Mouse (Mus musculus) heart, embryonic 12.5 days (tissue): ENCODE measurements around the gene Pdzd8. TPM values are rescaled to one million over a fixed set of nuclear protein-coding genes. Genes with fewer than 3 reads are reported as not detected.
A peak's percentile ranks its signal among the peaks of the same experiment; 100 is the strongest.

Experiments
- ATAC-seq: fragments of 200-750 bp; cut with Nextera tagmentation; 2 replicates; pipeline ENCODE4 v1.8.0; 2017; ENCODE audit warnings: moderate TSS enrichment, moderate library complexity; ENCODE audit not compliant: insufficient number of reproducible peaks, low FRiP score
- H3K27ac ChIP-seq: fragments of 300-500 bp; sonication (generic); 2 replicates; pipeline ENCODE4 v1.5.1; 2016; ENCODE audit warnings: mild to moderate bottlenecking, moderate library complexity; ENCODE audit not compliant: poor library complexity, severe bottlenecking
- H3K27me3 ChIP-seq: fragments of 300-500 bp; sonication (generic); replicated peaks from 2 replicates; pipeline ENCODE4 v1.6.1; 2016; ENCODE audit warnings: mild to moderate bottlenecking, moderate library complexity
- H3K36me3 ChIP-seq: fragments of 300-500 bp; sonication (generic); 2 replicates; pipeline ENCODE4 v1.6.1; 2016; ENCODE audit warnings: mild to moderate bottlenecking, moderate library complexity
- H3K4me1 ChIP-seq: fragments of 300-500 bp; sonication (generic); replicated peaks from 2 replicates; pipeline ENCODE4 v1.6.1; 2016; ENCODE audit warnings: mild to moderate bottlenecking
- H3K4me2 ChIP-seq: fragments of 300-500 bp; sonication (generic); 2 replicates; pipeline ENCODE4 v1.6.1; 2016; ENCODE audit warnings: mild to moderate bottlenecking, moderate library complexity
- H3K4me3 ChIP-seq: fragments of 300-500 bp; sonication (generic); 2 replicates; pipeline ENCODE4 v1.5.1; 2016; ENCODE audit warnings: mild to moderate bottlenecking
- H3K9ac ChIP-seq: fragments of 300-500 bp; sonication (generic); 2 replicates; pipeline ENCODE4 v1.6.1; 2016; ENCODE audit warnings: mild to moderate bottlenecking, moderate library complexity
- H3K9me3 ChIP-seq: fragments of 300-500 bp; sonication (generic); replicated peaks from 2 replicates; pipeline ENCODE4 v1.6.1; 2016; ENCODE audit warnings: mild to moderate bottlenecking, moderate library complexity
- WGBS: fragments of 180-500 bp; shearing (Covaris S2); methylation state at CpG from one replicate; pipeline ENCODE4 v1.1.7; 2016; 5-methylcytosine and 5-hydroxymethylcytosine counted together
- polyA plus RNA-seq: library from polyadenylated mRNA; unstranded; fragments of >200 nt; fragmentation: Nextera tagmentation; extraction: Ambion mirVana; gene quantifications from 2 replicates; pipeline ENCODE4 v1.2.1, GENCODE M21; 2016

The Pdzd8 gene
- 14.1 and 17.0 TPM in 2 replicates for polyA plus RNA-seq

- ATAC-seq: peak; percentile 98
- Histone ChIP-seq H3K27me3 (peaks cover 30% of the 10 kb centered on the region), H3K9ac (peak within 1 kb of the TSS; percentile 99), H3K4me1 (peaks cover 10% of the 10 kb centered on the region), H3K9me3 (no peaks in the 10 kb centered on the region), H3K4me2 (peak within 1 kb of the TSS; percentile 95), H3K27ac (peak within 1 kb of the TSS; percentile 92), H3K4me3 (peak within 1 kb of the TSS; percentile 93), H3K36me3 (no peaks in the 10 kb centered on the region)
- WGBS: 1% methylated on average over 90 of the region's 91 CpGs
These were observed at the start of gene Pdzd8 for GRCm38 (mm10) chr19:59345658-59346283. Gene Pdzd8 (minus strand): TSS chr19:59345780.

GRCm38 (mm10) chr19:59393777-59394441, 48.3 kb upstream of the Pdzd8 start:
- H3K9ac ChIP-seq: no peak overlapping the region
- ATAC-seq: no peak
- 27% methylated on average over 8 of the region's 8 CpGs for WGBS
- H3K4me1 ChIP-seq: peaks cover 2% of the 10 kb centered on the region; the same call in 1 of the 2 replicates
- no peak overlapping the region for H3K4me3 ChIP-seq
- H3K27me3 ChIP-seq: peaks cover 63% of the 10 kb centered on the region
- no peak overlapping the region for H3K4me2 ChIP-seq
- no peak overlapping the region for H3K27ac ChIP-seq
- no peaks in the 10 kb centered on the region for H3K9me3 ChIP-seq
- H3K36me3 ChIP-seq: no peaks in the 10 kb centered on the region

GRCm38 (mm10) chr19:59388847-59389606, 43.4 kb upstream of the Pdzd8 start:
- no peaks in the 10 kb centered on the region for H3K9me3 ChIP-seq
- no peak for ATAC-seq
- H3K4me3 ChIP-seq: no peak overlapping the region; the same call in 1 of the 2 replicates
- H3K36me3 ChIP-seq: no peaks in the 10 kb centered on the region
- H3K27me3 ChIP-seq: peaks cover 52% of the 10 kb centered on the region
- H3K27ac ChIP-seq: no peak overlapping the region
- H3K4me1 ChIP-seq: 0 out of 2 replicates have a peak, but pooled peaks cover 3% of the 10 kb centered on the region
- H3K4me2 ChIP-seq: peak overlapping the region; percentile 49
- 19% methylated on average over 15 of the region's 15 CpGs for WGBS
- no peak overlapping the region for H3K9ac ChIP-seq

GRCm38 (mm10) chr19:59388399-59388798, 42.8 kb upstream of the Pdzd8 start:
- Histone ChIP-seq H3K9me3 (no peaks in the 10 kb centered on the region), H3K4me3 (no peak overlapping the region; the same call in 1 of the 2 replicates), H3K4me2 (no peak overlapping the region; the same call in 1 of the 2 replicates), H3K27me3 (peaks cover 46% of the 10 kb centered on the region), H3K9ac (no peak overlapping the region), H3K27ac (no peak overlapping the region), H3K36me3 (no peaks in the 10 kb centered on the region), H3K4me1 (0 out of 2 replicates have a peak, but pooled peaks cover 3% of the 10 kb centered on the region)
- 21% methylated on average over 5 of the region's 5 CpGs for WGBS
- ATAC-seq: no peak

- ATAC-seq: no peak
- H3K9ac ChIP-seq: no peak overlapping the region
- H3K4me2 ChIP-seq: no peak overlapping the region
- H3K9me3 ChIP-seq: no peaks in the 10 kb centered on the region
- WGBS: 51% methylated on average over 1 of the region's 1 CpGs
- H3K4me3 ChIP-seq: no peak overlapping the region
- H3K27ac ChIP-seq: no peak overlapping the region
- H3K4me1 ChIP-seq: 0 out of 2 replicates have a peak, but pooled peaks cover 3% of the 10 kb centered on the region
- peaks cover 41% of the 10 kb centered on the region for H3K27me3 ChIP-seq
- H3K36me3 ChIP-seq: no peaks in the 10 kb centered on the region
These were observed 41.6 kb upstream of the Pdzd8 start for GRCm38 (mm10) chr19:59387178-59387577.

GRCm38 (mm10) chr19:59384582-59385495, 39.3 kb upstream of the Pdzd8 start:
- no peak for ATAC-seq
- Histone ChIP-seq H3K4me1 (0 out of 2 replicates have a peak, but pooled peaks cover 3% of the 10 kb centered on the region), H3K4me2 (no peak overlapping the region), H3K9ac (no peak overlapping the region), H3K9me3 (no peaks in the 10 kb centered on the region), H3K36me3 (no peaks in the 10 kb centered on the region), H3K27me3 (peaks cover 28% of the 10 kb centered on the region), H3K4me3 (no peak overlapping the region), H3K27ac (no peak overlapping the region)
- 85% methylated on average over 7 of the region's 7 CpGs for WGBS

- Histone ChIP-seq H3K4me1 (no peaks in the 10 kb centered on the region), H3K9ac (no peak overlapping the region), H3K36me3 (no peaks in the 10 kb centered on the region), H3K4me2 (no peak overlapping the region), H3K27ac (no peak overlapping the region), H3K9me3 (no peaks in the 10 kb centered on the region), H3K4me3 (no peak overlapping the region), H3K27me3 (peaks cover 17% of the 10 kb centered on the region)
- ATAC-seq: no peak
These were observed 36.9 kb upstream of the Pdzd8 start for GRCm38 (mm10) chr19:59382416-59382917.

GRCm38 (mm10) chr19:59379995-59380394, 34.4 kb upstream of the Pdzd8 start:
- Histone ChIP-seq H3K4me1 (no peaks in the 10 kb centered on the region), H3K27me3 (peaks cover 12% of the 10 kb centered on the region; the same call in 1 of the 2 replicates), H3K36me3 (no peaks in the 10 kb centered on the region), H3K4me2 (no peak overlapping the region), H3K27ac (no peak overlapping the region), H3K4me3 (no peak overlapping the region), H3K9me3 (peaks cover 10% of the 10 kb centered on the region), H3K9ac (no peak overlapping the region)
- WGBS: 10% methylated on average over 1 of the region's 1 CpGs
- ATAC-seq: no peak

GRCm38 (mm10) chr19:59376481-59376880, 30.9 kb upstream of the Pdzd8 start:
- Histone ChIP-seq H3K4me1 (no peaks in the 10 kb centered on the region), H3K9me3 (peaks cover 15% of the 10 kb centered on the region), H3K4me3 (no peak overlapping the region), H3K27me3 (peaks cover 14% of the 10 kb centered on the region; the same call in 1 of the 2 replicates), H3K9ac (no peak overlapping the region), H3K27ac (no peak overlapping the region), H3K36me3 (no peaks in the 10 kb centered on the region), H3K4me2 (no peak overlapping the region)
- ATAC-seq: no peak
- WGBS: 75% methylated on average over 2 of the region's 2 CpGs

- H3K4me1 ChIP-seq: no peaks in the 10 kb centered on the region
- no peak overlapping the region for H3K9ac ChIP-seq
- peaks cover 15% of the 10 kb centered on the region for H3K9me3 ChIP-seq
- no peaks in the 10 kb centered on the region for H3K36me3 ChIP-seq
- H3K4me3 ChIP-seq: no peak overlapping the region
- H3K4me2 ChIP-seq: no peak overlapping the region
- ATAC-seq: no peak
- 78% methylated on average over 6 of the region's 6 CpGs for WGBS
- H3K27ac ChIP-seq: no peak overlapping the region
- H3K27me3 ChIP-seq: peaks cover 11% of the 10 kb centered on the region; the same call in 1 of the 2 replicates
These were observed 29.4 kb upstream of the Pdzd8 start for GRCm38 (mm10) chr19:59374940-59375339.
